Mouse (Mus musculus): ENCODE data around the gene Sptbn4.

Gene Sptbn4

DNA sequence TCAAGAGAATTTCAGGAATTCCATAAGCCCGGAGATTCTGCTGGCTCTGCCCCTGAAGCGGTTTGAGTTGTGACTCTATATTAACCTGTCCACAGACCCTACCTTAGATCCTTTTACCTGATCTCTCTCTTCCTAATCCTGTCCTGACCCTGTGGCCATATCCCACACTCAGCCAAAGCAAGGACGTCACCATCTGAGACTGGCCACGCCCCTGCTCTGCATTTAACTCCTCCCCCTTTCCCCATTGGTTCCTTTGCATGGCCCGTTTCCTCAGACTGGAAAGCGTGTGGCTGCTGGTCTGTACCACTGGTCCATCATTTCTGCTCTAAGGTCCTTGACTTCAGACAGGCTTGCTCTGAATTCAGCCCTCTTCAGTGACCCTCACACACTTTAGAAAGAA lies 102.0 kb downstream of the Sptbn4 start:
- no peak for DNase-seq (ENCODE audit: low spot score)

DNA sequence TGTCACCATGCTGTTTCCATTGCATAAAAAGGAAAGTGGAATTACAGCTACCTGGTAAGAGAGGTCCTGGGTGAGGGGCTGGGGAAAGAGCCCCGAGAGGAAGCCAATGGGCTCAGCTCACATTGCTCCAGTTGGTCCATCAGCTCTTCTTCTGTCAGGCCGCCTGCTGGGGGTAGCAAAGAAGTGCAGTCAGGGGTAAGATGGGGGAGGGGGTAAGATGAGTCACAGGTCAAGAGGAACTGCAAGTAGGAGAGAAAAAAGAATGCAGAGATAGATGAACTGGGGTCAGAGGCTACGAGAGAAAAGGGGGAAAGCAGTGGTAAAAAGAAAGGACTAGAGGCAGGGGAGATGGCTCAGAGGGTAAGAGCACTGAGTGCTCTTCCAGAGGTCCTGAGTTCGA lies 104.9 kb downstream of the Sptbn4 start:
- no peak for DNase-seq (ENCODE audit: low spot score)

DNA sequence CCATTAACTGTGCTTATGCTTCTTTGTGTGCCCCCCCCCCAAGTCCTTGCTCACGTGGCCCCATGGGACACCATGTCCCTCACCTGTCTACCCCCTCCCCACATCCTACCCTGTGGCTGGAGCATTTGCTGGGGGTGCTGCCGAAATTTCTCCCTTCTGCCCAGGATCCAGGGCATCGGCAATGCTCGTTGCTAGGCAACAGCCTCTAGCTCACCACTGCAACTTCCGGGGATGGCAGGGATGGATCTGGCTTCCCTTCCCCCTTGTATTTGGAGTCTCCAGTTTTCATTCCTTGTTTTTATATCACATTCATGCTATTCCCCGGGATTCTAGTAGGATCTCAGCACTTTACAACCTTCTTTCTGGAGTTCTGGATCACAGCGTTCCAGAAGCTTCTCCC lies 108.0 kb downstream of the Sptbn4 start:
- peak; percentile 58 for DNase-seq (ENCODE audit: low spot score)

DNA sequence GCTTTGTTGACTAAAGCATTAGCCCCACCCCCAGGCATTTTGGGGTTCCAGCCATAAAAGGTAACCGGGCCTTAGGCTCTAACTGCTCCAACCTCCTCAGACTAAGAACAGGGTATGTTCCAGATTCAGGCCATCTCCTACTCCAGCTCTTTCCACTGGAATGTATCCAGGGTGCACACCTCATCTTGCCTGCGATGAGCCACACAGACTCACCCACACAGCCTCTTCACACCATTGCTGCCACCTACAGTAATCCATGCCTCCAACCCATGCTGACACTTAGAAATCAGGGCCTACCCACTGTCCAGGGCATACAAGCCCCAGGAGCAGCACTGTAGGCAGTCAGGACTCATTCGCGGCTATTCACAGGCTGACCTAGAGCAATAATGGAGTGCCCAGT lies 108.4 kb downstream of the Sptbn4 start:
- DNase-seq (ENCODE audit: low spot score): peak; percentile 16

DNA sequence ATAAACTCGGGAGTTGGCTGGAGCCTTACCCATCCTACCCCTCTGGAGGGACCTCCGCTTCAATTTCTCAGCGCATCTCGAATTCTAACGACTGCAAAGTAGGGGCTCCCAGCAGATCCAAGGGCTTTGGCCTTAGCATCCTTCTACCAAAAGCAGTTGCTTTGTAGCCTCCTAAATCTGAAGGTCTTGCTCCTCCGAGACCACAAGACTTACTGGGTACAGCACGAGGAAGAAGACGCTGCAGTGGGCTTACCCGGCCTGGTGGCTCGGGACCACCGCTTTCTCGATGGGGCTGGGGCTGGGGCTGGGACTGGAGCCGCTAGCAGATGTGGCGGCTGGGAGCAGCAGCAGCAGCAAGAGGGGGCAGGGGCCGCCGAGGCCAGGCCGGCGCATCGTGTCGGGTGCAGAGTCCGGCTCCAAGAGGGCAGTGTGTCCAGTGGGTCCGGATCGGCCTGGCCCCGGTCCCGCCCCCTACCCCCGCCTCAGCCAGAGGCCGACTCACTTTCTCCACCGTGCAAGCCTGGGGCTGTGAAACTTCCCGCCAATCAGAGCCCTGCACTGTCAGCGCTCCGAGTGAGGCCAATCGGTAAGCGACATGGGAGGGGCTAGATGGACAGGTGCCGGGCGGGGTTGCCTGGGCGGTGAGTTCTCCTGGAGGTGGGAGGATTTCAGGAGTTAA lies 110.2 kb downstream of the Sptbn4 start, which contains the start of gene Ltbp4:
TSS of gene Ltbp4 (minus strand) at position 518 of the 679 bp plus-strand sequence.
- DNase-seq (ENCODE audit: low spot score): peak; percentile 64

DNA sequence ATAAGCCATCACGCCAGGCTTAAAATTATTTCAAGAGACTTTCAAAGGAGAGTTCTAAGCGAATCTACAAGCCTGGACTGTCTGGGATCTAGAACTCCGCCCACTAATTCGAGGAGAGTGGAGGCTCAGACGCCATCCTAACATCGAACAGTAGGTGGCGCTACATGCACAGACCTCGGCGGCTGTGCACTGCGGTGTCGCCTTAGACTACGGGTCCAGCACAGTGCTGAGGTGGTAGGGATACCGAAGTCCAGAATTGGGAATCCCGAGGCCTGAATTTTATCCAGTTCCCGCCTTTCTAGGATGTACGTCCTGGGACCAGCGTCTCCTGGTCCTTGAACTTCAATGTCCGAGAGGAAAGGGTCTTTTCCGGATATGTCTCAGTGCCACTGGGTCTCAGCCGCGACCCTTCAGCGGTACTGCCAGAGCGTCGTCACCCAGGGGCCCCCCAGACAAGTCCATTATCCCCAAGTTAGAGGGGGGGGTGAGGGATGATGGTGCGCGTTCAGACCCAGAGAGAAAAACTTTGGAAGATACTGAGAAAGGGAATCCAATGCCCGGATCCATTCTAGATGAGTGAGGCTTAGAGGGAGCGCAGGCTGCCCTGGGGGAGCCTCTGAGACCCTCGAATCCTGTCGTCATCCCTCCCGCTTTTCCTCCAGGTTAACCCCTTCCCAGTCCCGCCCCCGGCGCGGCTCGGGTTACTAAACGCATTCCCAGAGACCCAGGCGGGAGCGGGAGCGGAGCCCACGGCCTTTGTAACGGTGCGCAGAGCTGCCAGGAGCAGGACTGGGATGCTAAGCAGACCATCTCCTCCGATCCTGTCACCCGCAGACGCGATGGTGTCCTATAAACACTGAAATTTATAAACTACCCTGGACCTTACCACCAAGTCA lies 111.3 kb downstream of the Sptbn4 start:
- peak; percentile 92 for DNase-seq (ENCODE audit: low spot score)

DNA sequence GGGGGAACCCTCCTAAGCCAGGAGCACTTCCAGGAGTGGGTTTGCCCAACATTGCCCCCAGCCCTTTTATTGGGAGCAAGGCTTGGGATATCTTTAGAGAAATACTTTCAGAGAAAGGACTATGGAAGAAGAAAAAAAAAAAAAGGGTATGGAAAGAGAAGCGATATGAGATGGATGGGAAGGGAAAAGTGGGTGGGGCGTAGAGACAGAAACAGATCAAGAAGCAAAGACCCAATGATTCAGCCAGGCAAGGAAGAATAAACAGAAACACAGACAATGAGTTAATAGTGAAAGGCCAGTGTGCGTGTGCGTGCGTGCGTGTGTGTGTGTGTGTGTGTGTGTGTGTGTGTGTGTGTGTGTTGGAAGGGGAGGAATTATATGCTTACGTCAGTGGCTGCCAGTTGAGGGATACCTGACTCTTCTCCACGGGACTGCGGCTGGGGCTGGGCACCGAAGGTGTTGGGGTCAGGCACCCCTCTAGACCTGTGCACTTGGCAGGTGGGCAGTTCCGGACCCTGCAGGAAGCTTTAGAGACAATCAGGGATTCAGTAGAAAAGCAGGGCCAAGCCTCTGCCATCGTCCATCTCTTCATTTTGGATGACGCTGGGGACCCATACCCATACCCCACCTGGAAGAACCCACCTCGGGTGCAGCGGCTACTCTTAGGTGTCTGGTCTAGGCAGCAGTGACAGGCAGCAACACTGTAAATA lies 112.3 kb downstream of the Sptbn4 start:
- DNase-seq (ENCODE audit: low spot score): peak; percentile 56

DNA sequence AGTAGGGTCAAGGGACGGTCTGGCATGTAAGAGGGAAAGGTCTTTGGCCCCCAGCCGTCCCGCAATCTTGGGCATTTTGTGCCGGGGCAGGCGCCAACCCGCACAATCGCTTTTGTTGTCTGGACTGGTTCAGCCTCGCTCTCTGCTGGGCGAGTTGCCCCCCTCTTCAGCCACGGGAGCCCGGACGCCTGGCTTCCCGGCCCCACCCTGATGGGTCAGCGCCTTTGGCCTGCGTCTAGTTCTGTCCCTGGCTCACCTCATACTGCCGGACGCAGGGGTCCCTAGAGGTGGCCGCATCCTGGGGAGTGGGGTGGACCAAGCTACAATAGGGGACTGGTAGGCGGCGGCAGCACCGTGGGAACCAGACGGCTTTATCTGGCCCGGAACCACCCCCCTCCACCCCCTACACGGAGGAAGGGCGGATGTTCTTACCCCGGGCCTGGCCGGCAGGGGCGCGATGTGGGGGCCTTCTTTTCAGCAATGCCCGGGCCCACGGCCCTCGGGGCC lies 113.0 kb downstream of the Sptbn4 start:
- peak; percentile 58 for DNase-seq (ENCODE audit: low spot score)

DNA sequence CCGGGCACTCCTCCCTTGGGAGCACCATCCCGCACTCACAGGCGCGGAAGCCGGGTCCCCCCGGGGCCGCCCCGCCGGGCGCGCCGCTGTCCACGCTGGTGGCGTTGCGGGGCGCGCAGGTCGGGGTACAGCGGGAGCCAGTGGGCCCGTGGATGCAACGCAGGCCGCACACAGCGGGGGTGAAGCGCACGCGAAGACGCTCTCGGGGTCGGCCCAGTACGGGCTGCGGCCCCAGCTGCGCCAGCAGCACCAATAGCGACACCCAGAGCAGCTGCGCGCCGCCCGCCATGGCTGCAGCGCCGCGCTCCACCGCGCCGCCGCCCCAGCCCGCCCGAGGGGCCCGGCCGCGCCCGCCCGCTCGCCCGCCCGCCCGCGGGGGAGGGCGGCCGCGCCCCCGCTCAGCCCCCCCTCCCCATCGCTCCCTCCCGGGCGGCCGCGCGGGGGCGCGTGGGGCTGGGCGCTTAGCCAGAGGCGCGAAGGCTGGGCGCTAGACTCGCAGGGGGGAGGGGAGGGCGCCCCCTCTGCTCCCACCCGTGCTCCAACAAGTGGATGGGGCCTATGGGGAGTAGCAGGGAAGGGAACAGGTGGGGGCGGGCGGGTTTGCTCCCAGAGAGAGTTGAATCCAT lies 114.1 kb downstream of the Sptbn4 start:
- DNase-seq (ENCODE audit: low spot score): peak; percentile 55

DNA sequence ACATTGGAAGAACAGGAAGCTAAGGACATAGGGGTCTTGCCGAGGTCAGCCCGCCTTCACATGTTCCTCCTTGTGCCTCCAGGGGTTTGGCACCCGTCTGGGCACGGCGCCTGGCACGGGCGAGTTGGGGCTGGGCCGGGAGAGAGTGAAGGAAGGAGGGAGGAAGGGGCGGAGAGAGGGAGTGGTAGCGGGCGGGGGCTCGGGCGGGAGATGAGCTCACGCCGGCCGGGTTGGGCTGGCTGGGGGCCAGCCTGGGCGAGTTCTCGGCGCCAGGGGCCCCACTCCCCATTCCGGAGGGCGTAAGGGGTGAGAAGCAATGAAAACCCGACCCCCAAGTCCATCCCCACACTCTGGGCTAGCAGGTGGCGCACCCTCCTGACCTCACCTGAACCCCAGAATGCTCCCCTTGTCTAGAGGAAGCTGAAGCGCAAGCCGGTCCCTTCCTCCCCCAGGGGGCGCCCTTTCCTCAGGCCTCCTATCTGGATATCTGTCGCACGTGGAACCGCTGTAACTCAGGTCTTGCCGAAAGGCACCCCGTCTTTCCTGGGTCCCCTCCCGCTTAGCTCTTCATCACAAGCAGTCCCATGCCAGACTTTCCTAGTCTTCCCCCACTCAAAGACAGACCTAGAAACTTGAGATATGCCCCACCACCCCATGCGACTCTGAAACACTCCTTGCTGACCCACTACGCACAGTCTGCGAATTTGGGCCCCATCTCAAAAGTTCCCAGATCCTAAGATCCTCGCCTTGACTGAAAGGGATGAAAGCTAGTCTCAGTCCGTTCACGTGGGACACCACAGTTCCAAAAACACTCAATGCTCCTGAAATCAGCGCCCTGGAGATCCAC lies 114.9 kb downstream of the Sptbn4 start:
- DNase-seq (ENCODE audit: low spot score): peak; percentile 90

DNA sequence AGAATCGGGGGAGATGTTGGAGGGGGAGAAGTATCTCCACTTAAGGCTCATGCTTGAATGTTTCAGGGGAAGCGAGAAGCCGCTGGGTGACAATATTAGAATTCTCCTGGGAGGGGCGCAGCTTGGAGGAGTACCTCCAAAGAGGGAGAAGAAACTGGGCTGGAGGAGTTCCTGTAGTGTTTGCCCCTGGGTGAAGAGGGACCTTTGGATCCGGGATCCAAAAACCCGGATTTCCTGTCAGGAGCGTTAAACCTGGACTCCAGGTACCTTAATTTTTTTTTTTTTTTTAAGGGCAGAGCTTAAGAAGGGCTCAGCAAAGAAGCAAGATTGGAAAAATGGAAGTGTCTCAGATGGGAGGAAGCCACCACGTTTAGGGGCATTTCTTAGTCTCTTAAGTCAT lies 115.6 kb downstream of the Sptbn4 start:
- no peak for DNase-seq (ENCODE audit: low spot score)

DNA sequence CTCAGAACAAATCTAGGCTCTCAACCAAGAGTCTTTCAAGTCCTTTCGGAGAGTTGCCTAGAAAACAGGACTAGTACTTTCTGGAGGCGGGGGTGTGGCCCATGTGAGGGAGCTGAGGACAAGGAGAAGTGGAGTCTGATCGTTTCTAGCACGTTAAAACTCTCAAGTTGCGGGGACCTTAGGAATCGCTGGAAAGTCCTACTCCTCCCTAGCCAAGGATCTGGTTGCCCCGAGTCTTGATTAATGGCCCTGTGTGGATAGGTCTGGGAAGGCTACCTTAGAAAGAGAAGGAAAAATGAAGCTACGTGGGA lies 116.0 kb downstream of the Sptbn4 start:
- no peak for DNase-seq (ENCODE audit: low spot score)

DNA sequence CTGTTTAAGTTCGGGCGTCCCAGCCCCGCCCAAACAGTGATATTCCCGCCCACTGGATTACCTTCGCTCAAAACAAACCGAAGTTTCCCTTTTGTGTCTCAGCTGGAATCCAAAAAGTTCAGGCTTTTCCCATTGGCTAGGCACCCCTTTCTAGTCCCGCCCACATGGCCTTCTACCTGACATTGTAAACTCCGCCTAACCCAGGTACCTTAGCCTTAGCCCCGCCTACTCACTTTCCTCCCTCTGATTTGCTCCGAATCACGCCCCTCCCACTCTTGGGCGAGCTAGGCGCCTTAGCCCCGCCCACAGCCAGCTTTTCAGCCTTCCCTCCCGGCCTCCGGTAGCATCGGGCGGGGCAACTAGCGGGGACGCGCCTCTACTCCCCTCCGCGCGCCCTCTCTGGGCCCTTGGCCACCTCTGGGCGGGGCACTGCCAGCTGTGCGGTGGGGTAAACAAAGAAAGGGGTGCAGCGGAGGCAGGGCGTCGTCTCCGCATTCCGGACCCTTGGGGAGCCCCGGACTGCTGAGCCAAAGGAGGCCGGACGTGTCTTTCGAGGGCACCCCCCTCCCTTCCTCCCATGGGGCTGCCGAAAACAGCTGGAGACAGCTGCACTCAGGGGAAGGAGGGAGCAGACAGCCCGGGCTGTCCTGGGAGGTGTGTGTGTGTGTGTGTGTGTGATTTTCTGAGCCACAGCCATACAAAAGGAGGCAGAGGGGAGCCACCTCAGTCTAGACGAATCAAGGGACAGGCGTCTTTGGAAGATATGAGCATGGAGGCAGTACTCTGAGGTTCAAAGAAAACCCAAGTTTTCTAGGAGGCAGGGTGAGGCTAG lies 116.6 kb downstream of the Sptbn4 start:
- DNase-seq (ENCODE audit: low spot score): no peak

DNA sequence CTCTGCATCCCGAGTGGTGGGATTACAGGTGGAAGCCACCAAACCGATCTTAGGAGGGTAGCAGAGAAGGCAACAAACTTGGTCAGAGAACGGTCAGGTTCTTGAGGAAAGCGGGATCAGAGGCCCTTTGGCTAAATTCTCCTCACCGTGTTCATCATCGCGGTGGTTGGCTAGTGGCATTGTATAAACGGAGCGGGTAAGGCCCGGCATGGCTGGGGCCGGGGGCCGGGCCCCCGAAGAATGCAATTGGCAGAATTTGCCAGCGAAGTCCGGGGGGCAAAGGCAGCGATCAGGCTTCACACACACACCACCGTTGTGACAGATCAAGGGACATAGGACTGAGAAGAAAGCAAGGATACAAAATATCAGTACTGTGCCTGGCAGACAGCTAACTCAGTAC lies 117.5 kb downstream of the Sptbn4 start:
- no peak for DNase-seq (ENCODE audit: low spot score)

DNA sequence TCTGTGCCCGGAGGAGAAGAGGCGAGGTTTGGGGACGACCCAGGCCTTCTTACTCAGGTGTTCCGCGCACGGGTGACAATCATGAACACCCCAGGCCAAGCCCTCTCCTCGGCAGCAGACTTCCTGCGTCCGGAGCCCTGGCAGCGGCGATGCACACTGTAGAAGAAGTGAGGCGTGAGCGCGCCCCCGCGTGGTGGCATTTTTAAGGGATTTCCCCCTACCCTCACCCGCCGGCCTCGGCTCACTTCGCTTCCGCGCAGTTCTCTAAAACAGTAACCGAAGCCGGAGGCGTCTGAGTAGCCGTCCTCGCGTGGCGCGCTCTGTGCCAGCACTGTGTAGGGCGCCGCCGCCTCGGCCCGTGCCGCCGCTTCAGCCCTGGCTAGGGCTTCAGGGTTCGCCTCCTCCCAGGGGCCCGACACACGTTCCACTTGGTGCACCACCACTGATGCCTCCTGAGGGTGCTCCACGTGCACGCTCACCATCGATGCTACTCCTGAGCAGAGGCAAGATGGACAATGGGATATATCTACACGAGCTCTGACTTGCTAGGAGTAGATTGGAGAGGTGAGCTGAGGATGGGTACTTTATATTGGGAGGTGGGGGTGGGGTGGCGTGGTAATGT lies 118.0 kb downstream of the Sptbn4 start:
- no peak for DNase-seq (ENCODE audit: low spot score)

DNA sequence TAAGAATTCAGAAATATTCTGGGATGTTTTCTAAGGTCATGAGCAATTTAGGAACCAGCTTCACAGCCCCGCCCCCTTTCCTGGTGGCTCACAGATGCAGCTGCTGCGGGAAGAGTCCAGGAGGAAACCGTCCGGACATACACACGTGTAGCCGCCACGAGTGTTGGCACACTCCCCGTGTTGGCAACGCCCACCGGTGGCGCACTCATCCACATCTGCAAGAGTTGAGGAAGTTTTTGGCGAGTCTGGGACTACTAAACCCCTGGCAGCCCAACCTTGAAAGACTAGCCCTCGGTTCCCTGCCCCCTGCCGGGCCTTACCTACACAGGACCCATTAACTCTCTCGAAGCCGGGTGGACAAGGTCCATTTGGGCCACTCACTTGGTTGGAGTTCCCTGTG lies 118.8 kb downstream of the Sptbn4 start:
- DNase-seq (ENCODE audit: low spot score): no peak

DNA sequence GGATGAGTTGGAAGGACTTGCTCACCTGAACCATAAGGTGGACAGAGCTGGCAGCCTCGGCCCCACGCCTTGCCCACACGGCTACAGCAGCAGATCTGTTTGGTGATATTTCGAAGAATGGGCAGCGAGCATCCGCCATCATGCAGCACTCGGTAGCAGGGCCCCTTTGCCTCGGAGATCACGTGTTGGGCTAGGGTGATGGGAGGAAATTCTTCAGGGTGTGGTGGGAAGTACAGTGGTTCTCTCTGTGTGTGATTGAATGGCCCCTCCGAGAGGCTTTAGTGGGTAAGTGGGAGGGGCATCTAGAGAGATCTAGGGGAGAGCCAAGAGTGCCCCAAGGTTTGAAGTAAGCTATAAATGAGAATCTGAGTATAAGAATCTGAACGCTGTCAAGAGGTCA lies 119.3 kb downstream of the Sptbn4 start:
- no peak for DNase-seq (ENCODE audit: low spot score)

DNA sequence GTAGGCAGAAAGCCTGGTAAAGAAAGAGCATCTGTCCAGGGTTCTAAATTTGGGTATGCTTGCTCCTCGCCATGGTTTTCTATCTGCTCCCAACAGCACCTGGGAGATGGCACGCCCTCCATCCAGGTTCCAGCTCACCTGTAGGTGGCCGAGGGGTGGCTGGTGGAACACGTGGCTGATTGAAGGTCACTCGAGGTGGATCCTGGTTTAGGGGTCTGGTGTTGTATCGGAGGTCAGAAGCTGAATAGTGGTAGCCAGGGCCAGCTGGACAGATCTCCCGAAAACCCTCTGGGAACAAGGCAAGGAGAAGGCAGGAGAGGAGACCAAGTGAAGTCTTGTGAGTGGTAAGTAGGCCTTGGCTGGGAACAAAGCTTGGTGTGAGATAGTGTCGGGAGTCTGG lies 120.0 kb downstream of the Sptbn4 start:
- no peak for DNase-seq (ENCODE audit: low spot score)

DNA sequence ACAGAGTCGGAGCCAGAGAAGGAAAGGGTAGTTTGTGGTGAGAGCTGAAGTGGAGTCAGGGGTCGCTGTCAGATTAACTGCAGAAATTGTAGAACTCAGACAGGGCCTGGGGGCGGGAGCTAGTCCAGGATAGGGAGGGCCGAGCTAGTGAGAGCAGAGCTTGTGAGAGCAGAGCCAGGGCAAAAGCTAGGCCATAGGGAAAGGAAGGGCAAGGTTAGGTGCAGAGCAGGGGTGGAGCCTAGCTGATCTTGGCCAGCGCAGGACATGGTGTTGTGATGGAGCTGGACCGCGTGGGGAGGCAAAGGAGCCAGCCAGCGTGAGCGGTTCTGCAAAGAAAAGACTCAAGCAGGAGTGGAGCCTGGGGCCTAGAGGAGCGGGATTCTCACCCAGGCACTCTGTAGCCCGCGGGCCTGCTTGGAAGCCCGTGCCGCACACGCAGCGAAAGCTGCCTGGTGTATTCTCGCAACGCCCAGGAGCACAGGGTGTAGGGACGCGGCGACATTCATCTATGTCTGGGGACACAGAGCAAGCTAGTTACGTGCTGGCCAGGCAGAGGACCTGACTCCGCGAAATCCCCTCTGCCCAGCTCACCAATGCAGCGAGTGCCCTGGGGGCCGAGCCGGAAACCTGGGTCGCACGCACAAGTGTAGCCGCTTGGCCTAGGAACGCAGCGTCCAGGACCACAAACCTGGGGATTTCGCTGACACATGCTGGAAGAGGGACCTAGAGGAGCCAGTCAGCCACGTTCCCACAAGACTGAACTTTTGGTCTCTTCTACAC lies 121.2 kb downstream of the Sptbn4 start:
- DNase-seq (ENCODE audit: low spot score): no peak
